Mouse (Mus musculus): ENCODE data around the gene Tpcn1. TPM values are rescaled to one million over a fixed set of nuclear protein-coding genes. Genes with fewer than 3 reads are reported as not detected.

Tpcn1 gene
- total and polyA plus RNA-seq, 2 experiments, result 7.6 to 51.9 TPM

DNA sequence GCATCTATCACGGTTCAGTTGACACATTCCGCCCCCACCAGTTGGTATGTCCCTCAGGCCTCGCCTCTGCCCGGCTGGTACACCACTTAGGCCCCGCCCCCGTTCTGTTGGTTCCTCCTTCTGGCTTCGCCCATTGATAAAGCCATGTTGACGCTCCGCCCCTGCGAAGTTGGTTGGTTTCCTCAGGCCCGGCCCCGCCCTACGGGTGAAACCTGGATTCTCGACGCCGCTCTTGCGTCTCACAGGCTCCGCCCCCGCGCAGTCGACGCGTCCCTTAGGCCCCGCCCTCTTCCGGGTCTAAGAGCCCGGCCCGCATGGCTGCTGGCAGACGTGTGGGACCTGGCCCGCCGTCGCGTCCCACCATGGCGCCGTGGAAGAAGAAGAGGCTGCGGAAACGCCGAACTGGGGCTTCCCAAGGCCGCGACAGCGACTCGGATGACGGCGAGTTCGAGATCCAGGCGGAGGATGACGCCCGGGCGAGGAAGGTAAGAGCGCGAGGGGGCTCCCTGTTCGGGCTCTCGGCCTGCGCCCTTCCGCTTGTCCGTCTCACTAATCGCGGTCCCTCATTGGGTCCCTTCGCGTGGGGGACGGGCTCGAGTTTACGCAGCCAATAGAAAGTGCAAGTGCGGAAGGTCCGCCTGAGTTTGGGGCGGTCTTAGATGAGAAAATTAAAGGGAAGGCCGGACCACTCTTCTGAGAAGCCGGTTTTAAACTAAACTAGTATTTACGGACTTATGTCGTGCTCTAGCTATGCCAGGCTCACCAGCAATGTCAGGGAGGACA lies 24.5 kb upstream of the Tpcn1 start:
- under 1% methylated on average over 69 of the region's 69 CpGs for WGBS
- Histone ChIP-seq H3K27me3 (ENCODE audit: control insufficient read depth, insufficient read depth, low read length) (no peaks in the 10 kb centered on the region), H3K36me3 (ENCODE audit: control insufficient read depth, insufficient read depth, low read length) (no peaks in the 10 kb centered on the region), H3K27ac (replicated peaks; ENCODE audit: insufficient read depth, low read depth, low read length) (peak overlapping the region; percentile 83), H3K4me1 (ENCODE audit: control insufficient read depth, insufficient read depth, low read length) (peaks cover 9% of the 10 kb centered on the region), H3K79me2 (ENCODE audit: control insufficient read depth, insufficient read depth, low read length) (peaks cover 16% of the 10 kb centered on the region; the same call in 1 of the 2 replicates), H3K9ac (ENCODE audit: low read depth, low read length) (peak overlapping the region; percentile 81), H3K4me3 (ENCODE audit: insufficient read depth, low read depth, low read length) (peak overlapping the region; percentile 82)
- TF ChIP-seq POLR2A (IDR thresholded peaks at IDR 0.05; ENCODE audit: extremely low read depth, insufficient read depth, low read length), result peak; percentile 87
- no peak for TF ChIP-seq CTCF (IDR thresholded peaks at IDR 0.05; ENCODE audit: low read depth, low read length)
- peak; percentile 95 for DNase-seq (ENCODE audit: extremely low read depth, low read depth, low spot score)

DNA sequence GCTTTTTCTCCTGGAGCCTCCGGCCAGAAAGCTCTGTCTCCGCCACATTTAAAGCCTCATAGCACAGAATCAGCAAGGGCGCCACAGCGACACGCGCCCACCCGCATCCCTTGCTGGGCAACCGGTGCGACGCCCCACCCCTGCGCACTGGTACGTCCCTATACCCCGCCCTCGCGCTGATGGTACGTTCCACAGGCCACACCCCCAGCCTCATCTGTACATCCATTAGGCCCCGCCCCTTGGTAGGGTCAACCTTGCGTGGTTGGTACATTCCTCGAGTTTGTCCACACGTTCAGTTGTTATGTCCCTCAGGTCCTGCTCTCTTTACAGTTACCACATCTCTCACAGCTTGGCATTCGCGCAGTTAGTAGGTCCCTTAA lies 24.0 kb upstream of the Tpcn1 start, which contains the start of the genes Rita1 and Ddx54:
Gene Rita1, minus strand, starts transcription at position 148 of the 380 bp plus-strand sequence.
Gene Ddx54, plus strand, starts transcription at position 298 of the 380 bp plus-strand sequence.
- H3K27ac ChIP-seq (replicated peaks; ENCODE audit: insufficient read depth, low read depth, low read length), result peak within 1 kb of the TSS; percentile 83
- H3K27me3 ChIP-seq (ENCODE audit: control insufficient read depth, insufficient read depth, low read length), result no peaks in the 10 kb centered on the region
- no peak for TF ChIP-seq POLR2A (IDR thresholded peaks at IDR 0.05; ENCODE audit: extremely low read depth, insufficient read depth, low read length)
- peaks cover 9% of the 10 kb centered on the region for H3K4me1 ChIP-seq (ENCODE audit: control insufficient read depth, insufficient read depth, low read length)
- under 1% methylated on average over 22 of the region's 22 CpGs for WGBS
- no peak for DNase-seq (ENCODE audit: extremely low read depth, low read depth, low spot score)
- peak within 1 kb of the TSS; percentile 81 for H3K9ac ChIP-seq (ENCODE audit: low read depth, low read length)
- peak within 1 kb of the TSS; percentile 82 for H3K4me3 ChIP-seq (ENCODE audit: insufficient read depth, low read depth, low read length)
- H3K79me2 ChIP-seq (ENCODE audit: control insufficient read depth, insufficient read depth, low read length), result peaks cover 16% of the 10 kb centered on the region; the same call in 1 of the 2 replicates
- no peaks in the 10 kb centered on the region for H3K36me3 ChIP-seq (ENCODE audit: control insufficient read depth, insufficient read depth, low read length)

DNA sequence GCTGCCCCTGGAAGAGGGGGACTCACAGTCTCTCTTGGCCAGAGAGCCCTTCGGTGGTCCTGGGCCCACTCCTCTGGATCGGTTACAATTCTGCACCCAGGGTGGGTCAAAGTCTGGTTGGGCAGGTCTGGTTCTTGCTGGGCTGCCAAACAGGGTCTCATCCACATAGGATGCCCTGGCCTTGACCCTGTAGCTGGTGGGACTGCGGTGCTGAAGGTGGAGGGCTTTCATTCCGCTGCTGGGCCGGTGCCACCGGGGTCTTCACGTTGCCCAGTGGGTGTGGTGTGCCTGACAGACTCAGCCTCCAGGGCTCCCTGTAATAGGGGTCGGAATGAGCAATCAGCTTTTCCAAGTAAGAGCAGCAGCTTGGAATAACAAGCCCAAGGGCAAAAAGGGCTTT lies 22.9 kb upstream of the Tpcn1 start:
- 36% methylated on average over 8 of the region's 8 CpGs for WGBS

DNA sequence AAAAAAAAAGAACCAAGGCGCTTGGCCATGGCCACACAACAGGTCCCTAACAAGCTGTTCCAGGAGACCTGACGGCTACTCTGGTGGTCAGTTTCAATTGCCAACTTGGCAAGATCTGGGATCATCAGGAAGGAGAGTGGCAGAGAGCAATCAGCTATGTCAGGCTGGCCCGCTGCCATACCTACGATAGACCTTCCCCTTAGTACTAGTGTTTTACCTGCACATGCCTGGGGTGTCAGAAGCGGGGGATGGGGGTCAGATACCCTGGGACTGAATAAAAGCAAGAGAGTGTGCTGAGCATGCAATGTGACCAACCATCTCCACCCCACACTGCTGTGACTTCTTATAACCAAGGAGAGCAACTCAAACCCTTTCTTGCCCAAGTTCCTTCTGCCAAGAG lies 22.4 kb upstream of the Tpcn1 start:
- no peak overlapping the region for H3K27ac ChIP-seq (replicated peaks; ENCODE audit: insufficient read depth, low read depth, low read length)
- WGBS, result 84% methylated on average over 5 of the region's 5 CpGs
- H3K9ac ChIP-seq (ENCODE audit: low read depth, low read length), result no peak overlapping the region

More for the DNA sequence above, 22.9 kb upstream of the Tpcn1 start:
- Histone ChIP-seq H3K9ac (ENCODE audit: low read depth, low read length) (peak overlapping the region; percentile 15; the same call in 1 of the 2 replicates), H3K27ac (replicated peaks; ENCODE audit: insufficient read depth, low read depth, low read length) (no peak overlapping the region), H3K4me1 (ENCODE audit: control insufficient read depth, insufficient read depth, low read length) (peaks cover 9% of the 10 kb centered on the region), H3K79me2 (ENCODE audit: control insufficient read depth, insufficient read depth, low read length) (peaks cover 16% of the 10 kb centered on the region; the same call in 1 of the 2 replicates), H3K36me3 (ENCODE audit: control insufficient read depth, insufficient read depth, low read length) (no peaks in the 10 kb centered on the region), H3K4me3 (ENCODE audit: insufficient read depth, low read depth, low read length) (peak overlapping the region; percentile 5; the same call in 1 of the 2 replicates), H3K27me3 (ENCODE audit: control insufficient read depth, insufficient read depth, low read length) (no peaks in the 10 kb centered on the region)
- DNase-seq (ENCODE audit: extremely low read depth, low read depth, low spot score), result no peak
- TF ChIP-seq CTCF (IDR thresholded peaks at IDR 0.05; ENCODE audit: low read depth, low read length), result no peak
- TF ChIP-seq POLR2A (IDR thresholded peaks at IDR 0.05; ENCODE audit: extremely low read depth, insufficient read depth, low read length), result no peak

DNA sequence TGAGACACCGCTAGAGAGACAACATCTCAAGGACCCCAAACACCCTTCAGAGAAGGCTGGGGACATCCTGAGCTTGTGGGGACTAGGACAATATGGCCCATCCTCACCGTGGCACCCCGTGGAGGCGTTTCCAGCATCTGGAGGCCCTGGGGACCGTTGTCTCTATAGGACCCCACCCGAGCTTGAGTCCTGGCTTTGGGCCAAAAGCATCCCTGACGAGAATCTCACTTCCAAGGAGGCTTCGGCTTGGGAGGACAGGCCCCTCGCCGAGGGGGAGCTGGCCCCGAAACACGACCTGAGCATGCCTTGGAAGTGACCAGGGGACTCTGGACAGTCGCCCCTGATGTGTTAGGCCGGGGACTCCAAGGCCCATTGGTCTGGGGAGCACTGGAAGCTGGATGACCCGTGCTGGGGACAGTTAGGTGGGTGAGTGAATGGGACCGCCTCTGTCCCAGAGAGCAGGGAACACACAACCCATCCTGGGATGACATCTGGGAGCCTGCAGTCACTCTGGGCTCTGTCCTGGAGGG lies 20.8 kb upstream of the Tpcn1 start:
- DNase-seq (ENCODE audit: extremely low read depth, low read depth, low spot score), result no peak
- H3K79me2 ChIP-seq (ENCODE audit: control insufficient read depth, insufficient read depth, low read length), result peaks cover 4% of the 10 kb centered on the region; the same call in 1 of the 2 replicates
- no peak overlapping the region for H3K27ac ChIP-seq (replicated peaks; ENCODE audit: insufficient read depth, low read depth, low read length)
- H3K27me3 ChIP-seq (ENCODE audit: control insufficient read depth, insufficient read depth, low read length), result no peaks in the 10 kb centered on the region
- no peak overlapping the region for H3K9ac ChIP-seq (ENCODE audit: low read depth, low read length)
- TF ChIP-seq POLR2A (IDR thresholded peaks at IDR 0.05; ENCODE audit: extremely low read depth, insufficient read depth, low read length), result no peak
- no peak for TF ChIP-seq CTCF (IDR thresholded peaks at IDR 0.05; ENCODE audit: low read depth, low read length)
- whole genome bisulfite sequencing, result 89% methylated on average over 16 of the region's 16 CpGs
- peaks cover 14% of the 10 kb centered on the region for H3K4me1 ChIP-seq (ENCODE audit: control insufficient read depth, insufficient read depth, low read length)
- H3K36me3 ChIP-seq (ENCODE audit: control insufficient read depth, insufficient read depth, low read length), result no peaks in the 10 kb centered on the region
- no peak overlapping the region for H3K4me3 ChIP-seq (ENCODE audit: insufficient read depth, low read depth, low read length)

More for the DNA sequence above, 22.4 kb upstream of the Tpcn1 start:
- no peak for DNase-seq (ENCODE audit: extremely low read depth, low read depth, low spot score)
- H3K27me3 ChIP-seq (ENCODE audit: control insufficient read depth, insufficient read depth, low read length), result no peaks in the 10 kb centered on the region
- H3K79me2 ChIP-seq (ENCODE audit: control insufficient read depth, insufficient read depth, low read length), result peaks cover 12% of the 10 kb centered on the region; the same call in 1 of the 2 replicates
- H3K4me1 ChIP-seq (ENCODE audit: control insufficient read depth, insufficient read depth, low read length), result peaks cover 9% of the 10 kb centered on the region
- H3K36me3 ChIP-seq (ENCODE audit: control insufficient read depth, insufficient read depth, low read length), result no peaks in the 10 kb centered on the region
- TF ChIP-seq CTCF (IDR thresholded peaks at IDR 0.05; ENCODE audit: low read depth, low read length) (no peak), POLR2A (IDR thresholded peaks at IDR 0.05; ENCODE audit: extremely low read depth, insufficient read depth, low read length) (no peak)
- H3K4me3 ChIP-seq (ENCODE audit: insufficient read depth, low read depth, low read length), result no peak overlapping the region
